Comparison of ENCODE assay signal across 22 mouse cellular contexts in genomic region chr12:99009430-99009829, GRCm38 (mm10).
DNase-seq lines count a peak whose midpoint lies in the region; ATAC-seq and TF ChIP-seq lines count a peak whose summit lies in the region.
"Had no signal": no experiment of that assay in that cellular context is flagged by ENCODE, and none has a peak within 500 bp of the region (broad histone marks: within the 10 kb centered on the region; RNA-seq: fewer than 3 reads in every experiment).

No protein-coding gene starts in this region.

- no peak for TF ChIP-seq CTCF in forebrain, postnatal 0 days (IDR thresholded peaks at IDR 0.05; ENCODE audit: low read depth)
- TF ChIP-seq CTCF in hindbrain, postnatal 0 days (IDR thresholded peaks at IDR 0.05; ENCODE audit: low read depth) = no peak

- peak; percentile 49 for DNase-seq in forebrain, embryonic 10.5 days (ENCODE audit: extremely low spot score, low spot score)
- no peak for DNase-seq in forebrain, postnatal 0 days
- peak; percentile 30 for DNase-seq in hindbrain, postnatal 0 days (ENCODE audit: low spot score)
- no peak for DNase-seq in hindbrain, embryonic 14.5 days (ENCODE audit: low spot score)
- peak; percentile 85 for DNase-seq in retina, postnatal 1 day
- DNase-seq in right cerebral cortex, postnatal 10 days (ENCODE audit: low spot score in 2 of 2) = no peak
- DNase-seq in cerebellum, postnatal 10 days = no peak
- DNase-seq: adrenal gland, postnatal 25 days; cerebellum, adult 9-11 months; gastrocnemius, postnatal 14 days; kidney, postnatal 36 days; lung, adult 18-20 months; lung, postnatal 10 days; right cerebral cortex, adult 18-20 months; thymus, adult 2 months; thymus, postnatal 4 days had no signal

- H3K27me3 ChIP-seq in forebrain, embryonic 10.5 days (ENCODE audit: poor library complexity, severe bottlenecking) = peaks cover 5% of the 10 kb centered on the region; the same call in 1 of the 2 replicates
- no peaks in the 10 kb centered on the region for H3K27me3 ChIP-seq in forebrain, postnatal 0 days (ENCODE audit: insufficient read depth, low read length)
- H3K27me3 ChIP-seq in hindbrain, postnatal 0 days (ENCODE audit: insufficient read depth, low read length) = no peaks in the 10 kb centered on the region
- H3K27me3 ChIP-seq in hindbrain, embryonic 14.5 days (ENCODE audit: control insufficient read depth, insufficient read depth, low read length) = no peaks in the 10 kb centered on the region
- H3K27me3 ChIP-seq in midbrain, embryonic 13.5 days = no peaks in the 10 kb centered on the region

- H3K4me2 ChIP-seq in forebrain, postnatal 0 days (ENCODE audit: low read depth) = no peak overlapping the region
- no peak overlapping the region for H3K4me2 ChIP-seq in hindbrain, postnatal 0 days (ENCODE audit: low read depth, low read length)
- no peak overlapping the region for H3K4me2 ChIP-seq in hindbrain, embryonic 14.5 days (replicated peaks)
- H3K4me2 ChIP-seq in midbrain, embryonic 13.5 days (replicated peaks) = no peak overlapping the region
- H3K4me2 ChIP-seq: limb, embryonic 13.5 days; liver, embryonic 12.5 days had no signal

- H3K9me3 ChIP-seq in forebrain, embryonic 10.5 days = peaks cover 8% of the 10 kb centered on the region; the same call in 1 of the 2 replicates
- no peaks in the 10 kb centered on the region for H3K9me3 ChIP-seq in forebrain, postnatal 0 days (ENCODE audit: low read length)
- H3K9me3 ChIP-seq in hindbrain, postnatal 0 days (ENCODE audit: low read length) = no peaks in the 10 kb centered on the region
- no peaks in the 10 kb centered on the region for H3K9me3 ChIP-seq in hindbrain, embryonic 14.5 days (ENCODE audit: control insufficient read depth, low read length)
- H3K9me3 ChIP-seq in midbrain, embryonic 13.5 days = no peaks in the 10 kb centered on the region
- H3K9me3 ChIP-seq: liver, embryonic 12.5 days had no signal

- ATAC-seq in forebrain, postnatal 0 days = no peak
- no peak for ATAC-seq in hindbrain, postnatal 0 days
- ATAC-seq in hindbrain, embryonic 14.5 days (ENCODE audit: low FRiP score) = no peak
- ATAC-seq in midbrain, embryonic 13.5 days = 0 out of 2 replicates have a peak, but pooled peaks have one; percentile 2
- ATAC-seq: CD4-positive, CD25-positive, alpha-beta regulatory T cell, adult 4 months; intestine, postnatal 0 days; liver, embryonic 12.5 days had no signal

- H3K9ac ChIP-seq in forebrain, postnatal 0 days = no peak overlapping the region
- no peak overlapping the region for H3K9ac ChIP-seq in hindbrain, postnatal 0 days (replicated peaks; ENCODE audit: low read length)
- H3K9ac ChIP-seq in hindbrain, embryonic 14.5 days = no peak overlapping the region
- no peak overlapping the region for H3K9ac ChIP-seq in midbrain, embryonic 13.5 days (replicated peaks)
- H3K9ac ChIP-seq: limb, embryonic 13.5 days; liver, embryonic 12.5 days had no signal

- H3K36me3 ChIP-seq in forebrain, embryonic 10.5 days (replicated peaks) = no peaks in the 10 kb centered on the region
- no peaks in the 10 kb centered on the region for H3K36me3 ChIP-seq in forebrain, postnatal 0 days (ENCODE audit: insufficient read depth)
- no peaks in the 10 kb centered on the region for H3K36me3 ChIP-seq in hindbrain, postnatal 0 days (ENCODE audit: insufficient read depth, low read length)
- H3K36me3 ChIP-seq in hindbrain, embryonic 14.5 days (replicated peaks; ENCODE audit: control insufficient read depth, insufficient read depth) = no peaks in the 10 kb centered on the region
- no peaks in the 10 kb centered on the region for H3K36me3 ChIP-seq in midbrain, embryonic 13.5 days
- H3K36me3 ChIP-seq: limb, embryonic 13.5 days; liver, embryonic 12.5 days had no signal

- 13% methylated on average over 4 of the region's 4 CpGs for WGBS in forebrain, embryonic 10.5 days
- WGBS in forebrain, postnatal 0 days = 15% methylated on average over 4 of the region's 4 CpGs
- WGBS in hindbrain, postnatal 0 days = 26% methylated on average over 4 of the region's 4 CpGs
- 14% methylated on average over 4 of the region's 4 CpGs for WGBS in hindbrain, embryonic 14.5 days
- WGBS in midbrain, embryonic 13.5 days = 6% methylated on average over 4 of the region's 4 CpGs

- no peak overlapping the region for H3K4me3 ChIP-seq in forebrain, embryonic 10.5 days
- H3K4me3 ChIP-seq in forebrain, postnatal 0 days (ENCODE audit: low read depth, low read length) = no peak overlapping the region
- H3K4me3 ChIP-seq in hindbrain, postnatal 0 days (ENCODE audit: low read length) = no peak overlapping the region
- H3K4me3 ChIP-seq in hindbrain, embryonic 14.5 days (replicated peaks; ENCODE audit: low read length) = no peak overlapping the region
- no peak overlapping the region for H3K4me3 ChIP-seq in midbrain, embryonic 13.5 days (replicated peaks)
- H3K4me3 ChIP-seq: limb, embryonic 13.5 days; liver, embryonic 12.5 days had no signal

- H3K27ac ChIP-seq in forebrain, embryonic 10.5 days = peak overlapping the region; percentile 89
- H3K27ac ChIP-seq in forebrain, postnatal 0 days (ENCODE audit: low read depth, low read length) = no peak overlapping the region
- H3K27ac ChIP-seq in hindbrain, postnatal 0 days = no peak overlapping the region
- no peak overlapping the region for H3K27ac ChIP-seq in hindbrain, embryonic 14.5 days
- peak overlapping the region; percentile 91 for H3K27ac ChIP-seq in midbrain, embryonic 13.5 days
- H3K27ac ChIP-seq: limb, embryonic 13.5 days; liver, embryonic 12.5 days; stomach, postnatal 0 days had no signal

- H3K4me1 ChIP-seq in forebrain, embryonic 10.5 days = peaks cover 55% of the 10 kb centered on the region
- H3K4me1 ChIP-seq in forebrain, postnatal 0 days (ENCODE audit: insufficient read depth) = peaks cover 11% of the 10 kb centered on the region
- 0 out of 2 replicates have a peak, but pooled peaks cover 11% of the 10 kb centered on the region for H3K4me1 ChIP-seq in hindbrain, postnatal 0 days (ENCODE audit: insufficient read depth, low read length)
- peaks cover 26% of the 10 kb centered on the region for H3K4me1 ChIP-seq in hindbrain, embryonic 14.5 days (replicated peaks; ENCODE audit: control insufficient read depth, insufficient read depth, low read length)
- peaks cover 35% of the 10 kb centered on the region for H3K4me1 ChIP-seq in midbrain, embryonic 13.5 days (replicated peaks)
- H3K4me1 ChIP-seq: liver, embryonic 12.5 days had no signal

Comparison
In these comparisons a context has a peak if more than half of its experiments do, and no peak if none do; other contexts are left out.
1. DNase-seq: peak in forebrain, embryonic 10.5 days (single experiment), hindbrain, postnatal 0 days (single experiment) and retina, postnatal 1 day (single experiment); none in forebrain, postnatal 0 days (single experiment), hindbrain, embryonic 14.5 days (single experiment), right cerebral cortex, postnatal 10 days (0 of 2) and cerebellum, postnatal 10 days (0 of 2).
2. H3K27ac ChIP-seq: peak in forebrain, embryonic 10.5 days (single experiment) and midbrain, embryonic 13.5 days (single experiment); none in forebrain, postnatal 0 days (single experiment), hindbrain, postnatal 0 days (single experiment) and hindbrain, embryonic 14.5 days (single experiment).